Mouse (Mus musculus): Measurements from ENCODE around the gene Fbn1.

DNA sequence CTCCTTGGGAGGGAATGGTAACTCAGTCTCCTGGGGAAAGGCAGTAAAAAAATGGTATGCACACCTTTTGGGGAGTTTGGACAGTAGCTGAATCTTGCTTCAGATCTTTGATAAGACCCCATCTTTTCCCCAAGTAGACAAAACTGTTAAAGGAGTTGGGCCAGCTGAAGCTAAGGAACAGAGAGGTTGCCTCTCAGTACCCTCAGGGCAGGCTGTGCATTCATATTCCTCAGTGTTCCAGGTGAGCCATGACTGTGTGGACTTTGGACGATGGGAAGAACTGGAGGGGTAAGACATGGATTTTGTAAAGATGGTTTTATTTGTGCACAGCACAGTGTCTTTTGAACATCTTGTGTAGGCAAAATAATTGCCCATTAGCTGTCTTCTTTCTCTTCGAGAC lies 247.5 kb downstream of the Fbn1 start:
- no peak for TF ChIP-seq CTCF (IDR thresholded peaks at IDR 0.05; ENCODE audit: low read depth, low read length)
- TF ChIP-seq POLR2A (IDR thresholded peaks at IDR 0.05; ENCODE audit: borderline replicate concordance, low read depth, low read length), result no peak

Measured in bone marrow macrophage, adult 2 months (primary cell).